Mouse (Mus musculus): ENCODE results near the gene Cdc42ep4. TPM values are rescaled to one million over a fixed set of nuclear protein-coding genes. Genes with fewer than 3 reads are reported as not detected.
A peak's percentile ranks its signal among the peaks of the same experiment; 100 is the strongest.

The Cdc42ep4 gene
- polyA plus RNA-seq, 1 experiment from 2014 or later: 60.4 TPM

- 92% methylated on average over 14 of the region's 14 CpGs for WGBS
- Histone ChIP-seq H3K27me3 (ENCODE audit: control insufficient read depth, insufficient read depth, low read length) (no peaks in the 10 kb centered on the region), H3K4me2 (no peak overlapping the region), H3K9me3 (ENCODE audit: control insufficient read depth, low read length) (no peaks in the 10 kb centered on the region), H3K9ac (ENCODE audit: low read length) (no peak overlapping the region), H3K27ac (ENCODE audit: low read depth, low read length) (no peak overlapping the region), H3K4me1 (ENCODE audit: control insufficient read depth, insufficient read depth, low read length) (peaks cover 4% of the 10 kb centered on the region; the same call in 1 of the 2 replicates), H3K4me3 (ENCODE audit: low read depth, low read length) (no peak overlapping the region), H3K36me3 (ENCODE audit: control insufficient read depth, insufficient read depth, low read length) (no peaks in the 10 kb centered on the region)
- ATAC-seq (ENCODE audit: low FRiP score): no peak
- no peak for DNase-seq (ENCODE audit: low spot score, missing footprints)
Measured at GRCm38 (mm10) chr11:113755878-113756277, 4.2 kb upstream of the Cdc42ep4 start.

- Histone ChIP-seq H3K36me3 (ENCODE audit: control insufficient read depth, insufficient read depth, low read length) (no peaks in the 10 kb centered on the region), H3K4me3 (ENCODE audit: low read depth, low read length) (no peak overlapping the region), H3K4me2 (no peak overlapping the region), H3K27me3 (ENCODE audit: control insufficient read depth, insufficient read depth, low read length) (no peaks in the 10 kb centered on the region), H3K4me1 (ENCODE audit: control insufficient read depth, insufficient read depth, low read length) (peaks cover 5% of the 10 kb centered on the region), H3K27ac (ENCODE audit: low read depth, low read length) (no peak overlapping the region), H3K9ac (ENCODE audit: low read length) (no peak overlapping the region), H3K9me3 (ENCODE audit: control insufficient read depth, low read length) (no peaks in the 10 kb centered on the region)
- 24% methylated on average over 9 of the region's 9 CpGs for WGBS
- no peak for ATAC-seq (ENCODE audit: low FRiP score)
- DNase-seq (ENCODE audit: low spot score, missing footprints): peak; percentile 86
Measured at GRCm38 (mm10) chr11:113754845-113755244, 3.2 kb upstream of the Cdc42ep4 start.

GRCm38 (mm10) chr11:113752685-113753430 is 1.2 kb upstream of the Cdc42ep4 start:
- Histone ChIP-seq H3K4me3 (ENCODE audit: low read depth, low read length) (no peak overlapping the region), H3K9ac (ENCODE audit: low read length) (no peak overlapping the region), H3K9me3 (ENCODE audit: control insufficient read depth, low read length) (no peaks in the 10 kb centered on the region), H3K27ac (ENCODE audit: low read depth, low read length) (no peak overlapping the region), H3K4me2 (no peak overlapping the region), H3K4me1 (ENCODE audit: control insufficient read depth, insufficient read depth, low read length) (peaks cover 25% of the 10 kb centered on the region), H3K27me3 (ENCODE audit: control insufficient read depth, insufficient read depth, low read length) (no peaks in the 10 kb centered on the region), H3K36me3 (ENCODE audit: control insufficient read depth, insufficient read depth, low read length) (no peaks in the 10 kb centered on the region)
- 96% methylated on average over 10 of the region's 10 CpGs for WGBS
- ATAC-seq (ENCODE audit: low FRiP score) (no peak), DNase-seq (ENCODE audit: low spot score, missing footprints) (no peak)

DNA sequence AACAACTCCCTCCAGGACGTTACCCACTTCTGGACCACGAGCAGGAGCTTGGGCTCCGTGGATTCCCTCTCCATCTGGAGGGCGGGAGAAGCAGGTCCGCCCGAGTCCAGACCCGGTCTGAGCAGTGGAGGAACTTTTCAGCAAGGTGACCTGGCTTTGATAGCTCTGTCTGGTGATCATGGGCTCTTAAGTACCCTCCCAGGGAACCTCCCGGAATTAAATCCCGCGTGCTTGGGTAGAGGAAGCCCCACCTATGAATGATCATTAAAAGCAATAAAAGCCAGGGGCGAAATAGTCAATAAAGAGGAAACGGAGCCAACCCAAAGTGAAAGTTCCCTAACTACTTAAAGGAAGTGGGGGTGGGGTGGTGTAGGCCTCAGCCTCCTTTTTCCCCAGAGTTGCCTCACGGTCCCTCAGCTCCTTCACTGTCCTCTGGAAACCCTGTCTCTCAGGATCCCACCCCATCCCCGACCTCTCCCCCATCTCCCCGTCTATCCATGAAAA is 529 bp upstream of the Cdc42ep4 start:
- peaks cover 27% of the 10 kb centered on the region for H3K4me1 ChIP-seq (ENCODE audit: control insufficient read depth, insufficient read depth, low read length)
- H3K9me3 ChIP-seq (ENCODE audit: control insufficient read depth, low read length): no peaks in the 10 kb centered on the region
- H3K36me3 ChIP-seq (ENCODE audit: control insufficient read depth, insufficient read depth, low read length): no peaks in the 10 kb centered on the region
- H3K4me2 ChIP-seq: peak overlapping the region; percentile 86
- H3K27ac ChIP-seq (ENCODE audit: low read depth, low read length): peak overlapping the region; percentile 57; the same call in 1 of the 2 replicates
- ATAC-seq (ENCODE audit: low FRiP score) (peak; percentile 4), DNase-seq (ENCODE audit: low spot score, missing footprints) (no peak)
- no peaks in the 10 kb centered on the region for H3K27me3 ChIP-seq (ENCODE audit: control insufficient read depth, insufficient read depth, low read length)
- WGBS: 28% methylated on average over 15 of the region's 15 CpGs
- H3K9ac ChIP-seq (ENCODE audit: low read length): peak overlapping the region; percentile 58
- peak overlapping the region; percentile 93 for H3K4me3 ChIP-seq (ENCODE audit: low read depth, low read length)

GRCm38 (mm10) chr11:113750571-113751483 is 854 bp downstream of the Cdc42ep4 start:
- Histone ChIP-seq H3K9ac (ENCODE audit: low read length) (peak overlapping the region; percentile 96), H3K4me3 (ENCODE audit: low read depth, low read length) (peak overlapping the region; percentile 93), H3K36me3 (ENCODE audit: control insufficient read depth, insufficient read depth, low read length) (no peaks in the 10 kb centered on the region), H3K27me3 (ENCODE audit: control insufficient read depth, insufficient read depth, low read length) (no peaks in the 10 kb centered on the region), H3K9me3 (ENCODE audit: control insufficient read depth, low read length) (no peaks in the 10 kb centered on the region), H3K27ac (ENCODE audit: low read depth, low read length) (peak overlapping the region; percentile 85), H3K4me1 (ENCODE audit: control insufficient read depth, insufficient read depth, low read length) (peaks cover 27% of the 10 kb centered on the region), H3K4me2 (peak overlapping the region; percentile 86)
- ATAC-seq (ENCODE audit: low FRiP score): peak; percentile 47
- peak; percentile 98 for DNase-seq (ENCODE audit: low spot score, missing footprints)
- under 1% methylated on average over 64 of the region's 67 CpGs for WGBS

DNA sequence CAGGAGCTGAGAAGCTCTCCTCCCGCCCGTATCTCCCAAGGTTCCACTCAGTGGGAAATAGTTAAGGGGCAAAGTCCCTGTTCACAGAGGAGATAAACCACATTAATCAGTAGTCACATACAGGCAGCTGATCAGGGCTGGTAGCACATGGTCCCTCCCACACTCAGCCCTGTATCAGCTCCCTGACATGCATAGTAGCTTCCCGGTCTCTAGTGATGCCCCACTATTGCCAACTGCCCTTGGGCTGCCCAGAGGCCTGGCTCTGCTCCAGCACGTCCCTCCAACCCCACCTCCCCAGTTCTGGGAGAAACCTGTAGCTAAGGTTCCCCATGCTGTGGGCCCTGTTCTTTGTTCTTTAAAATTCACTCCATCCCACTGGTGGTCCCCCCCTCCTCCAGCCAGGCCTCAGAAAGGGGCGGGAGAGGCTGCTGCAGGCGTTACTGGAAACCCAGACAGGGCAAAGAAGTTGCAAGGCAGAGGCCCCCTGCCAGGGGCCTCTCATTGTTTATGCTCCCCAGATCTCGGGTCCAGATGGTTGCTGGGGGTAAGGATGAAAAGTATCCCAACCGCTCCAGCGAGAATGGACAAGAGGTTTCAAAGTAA is 1.8 kb downstream of the Cdc42ep4 start:
- H3K27ac ChIP-seq (ENCODE audit: low read depth, low read length): peak overlapping the region; percentile 85
- peak; percentile 56 for ATAC-seq (ENCODE audit: low FRiP score)
- H3K9ac ChIP-seq (ENCODE audit: low read length): peak overlapping the region; percentile 96
- H3K4me2 ChIP-seq: peak overlapping the region; percentile 86
- H3K36me3 ChIP-seq (ENCODE audit: control insufficient read depth, insufficient read depth, low read length): no peaks in the 10 kb centered on the region
- WGBS: 0% methylated on average over 9 of the region's 9 CpGs
- H3K4me1 ChIP-seq (ENCODE audit: control insufficient read depth, insufficient read depth, low read length): peaks cover 27% of the 10 kb centered on the region
- no peaks in the 10 kb centered on the region for H3K9me3 ChIP-seq (ENCODE audit: control insufficient read depth, low read length)
- peak; percentile 95 for DNase-seq (ENCODE audit: low spot score, missing footprints)
- no peaks in the 10 kb centered on the region for H3K27me3 ChIP-seq (ENCODE audit: control insufficient read depth, insufficient read depth, low read length)
- H3K4me3 ChIP-seq (ENCODE audit: low read depth, low read length): peak overlapping the region; percentile 93

- Histone ChIP-seq H3K36me3 (ENCODE audit: control insufficient read depth, insufficient read depth, low read length) (peaks cover 2% of the 10 kb centered on the region; the same call in 1 of the 2 replicates), H3K9ac (ENCODE audit: low read length) (peak overlapping the region; percentile 96), H3K4me1 (ENCODE audit: control insufficient read depth, insufficient read depth, low read length) (peaks cover 27% of the 10 kb centered on the region), H3K4me2 (peak overlapping the region; percentile 86), H3K27ac (ENCODE audit: low read depth, low read length) (peak overlapping the region; percentile 85), H3K27me3 (ENCODE audit: control insufficient read depth, insufficient read depth, low read length) (no peaks in the 10 kb centered on the region), H3K9me3 (ENCODE audit: control insufficient read depth, low read length) (no peaks in the 10 kb centered on the region), H3K4me3 (ENCODE audit: low read depth, low read length) (peak overlapping the region; percentile 93)
- WGBS: 12% methylated on average over 21 of the region's 21 CpGs
- ATAC-seq (ENCODE audit: low FRiP score) (no peak), DNase-seq (ENCODE audit: low spot score, missing footprints) (peak; percentile 94)
Measured at GRCm38 (mm10) chr11:113748797-113749521, 2.7 kb downstream of the Cdc42ep4 start.

DNA sequence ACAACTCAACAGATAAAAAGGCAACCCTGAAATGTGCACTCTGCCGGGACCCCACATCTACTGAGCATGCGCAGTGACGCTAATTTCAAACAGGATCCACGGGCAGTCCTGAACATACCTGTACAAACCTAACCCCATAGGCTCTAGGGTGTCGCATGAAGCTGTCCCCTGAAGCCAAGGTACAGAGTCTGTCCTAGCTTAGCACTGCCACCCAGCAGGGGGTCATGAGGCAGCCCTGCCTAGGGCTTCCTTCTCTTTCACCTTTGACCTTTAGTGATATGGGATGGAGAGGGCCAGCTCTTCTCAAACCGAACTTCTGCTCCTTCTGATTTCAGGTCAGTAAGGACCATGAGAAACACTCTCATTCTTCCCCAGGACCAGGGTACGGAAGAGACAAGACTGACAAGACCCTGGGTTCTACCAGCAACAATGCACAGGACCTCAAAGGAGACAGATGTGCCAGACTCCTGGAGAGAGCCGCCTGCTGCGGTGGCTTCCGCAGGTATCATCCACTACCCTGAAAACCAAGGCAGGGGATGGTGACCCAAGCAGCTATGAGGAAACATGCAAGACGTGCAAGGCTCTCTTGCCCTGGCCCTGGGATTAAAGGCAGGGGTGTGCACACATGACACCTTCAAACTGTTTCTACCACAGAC is 3.8 kb downstream of the Cdc42ep4 start:
- Histone ChIP-seq H3K9ac (ENCODE audit: low read length) (no peak overlapping the region), H3K27me3 (ENCODE audit: control insufficient read depth, insufficient read depth, low read length) (no peaks in the 10 kb centered on the region), H3K27ac (ENCODE audit: low read depth, low read length) (no peak overlapping the region), H3K9me3 (ENCODE audit: control insufficient read depth, low read length) (no peaks in the 10 kb centered on the region), H3K4me3 (ENCODE audit: low read depth, low read length) (no peak overlapping the region), H3K4me2 (no peak overlapping the region; the same call in 1 of the 2 replicates), H3K36me3 (ENCODE audit: control insufficient read depth, insufficient read depth, low read length) (peaks cover 7% of the 10 kb centered on the region; the same call in 1 of the 2 replicates), H3K4me1 (ENCODE audit: control insufficient read depth, insufficient read depth, low read length) (peaks cover 27% of the 10 kb centered on the region)
- 75% methylated on average over 11 of the region's 11 CpGs for WGBS
- ATAC-seq (ENCODE audit: low FRiP score) (no peak), DNase-seq (ENCODE audit: low spot score, missing footprints) (no peak)

All from midbrain, embryonic 11.5 days (tissue).